Mouse (Mus musculus) MEL (cell line): ENCODE results near the gene Akt1s1. TPM values are rescaled to one million over a fixed set of nuclear protein-coding genes. Genes with fewer than 3 reads are reported as not detected.

Experiments used
- DNase-seq: peaks from one replicate; pipeline ENCODE4 v3.0.0; 2011; ENCODE audit warnings: low read depth, low spot score
- H3K27ac ChIP-seq: 2 replicates; pipeline ENCODE4 v1.5.1; 2012; ENCODE audit warnings: low read depth, mild to moderate bottlenecking, control low read depth, low read length, moderate library complexity; ENCODE audit not compliant: control insufficient read depth
- H3K27me3 ChIP-seq, 2 experiments: fragments of 150-350 bp in 1 of 2; sonication (generic) in 1 of 2; 2 replicates each; pipeline ENCODE4 v1.6.1; 2012; ENCODE audit warnings: low read length in 2 of 2, mild to moderate bottlenecking in 2 of 2, improper control_type of control experiment in 1 of 2, moderate library complexity in 1 of 2; ENCODE audit not compliant: insufficient read depth in 2 of 2, control insufficient read depth in 1 of 2
- H3K36me3 ChIP-seq, 2 experiments: 2 replicates each; pipeline ENCODE4 v1.6.1; 2012 to 2014; ENCODE audit warnings: low read length in 2 of 2, improper control_type of control experiment in 1 of 2, inconsistent platforms in 1 of 2, mild to moderate bottlenecking in 1 of 2; ENCODE audit not compliant: insufficient read depth in 2 of 2, control insufficient read depth in 1 of 2
- H3K4me1 ChIP-seq, 2 experiments: fragments of 150-350 bp in 1 of 2; sonication (generic) in 1 of 2; 2 replicates each; pipeline ENCODE4 v1.6.1; 2012; ENCODE audit warnings: low read length in 2 of 2, improper control_type of control experiment in 1 of 2, mild to moderate bottlenecking in 1 of 2; ENCODE audit not compliant: insufficient read depth in 2 of 2, control insufficient read depth in 1 of 2
- H3K4me3 ChIP-seq, 2 experiments: fragments of 150-350 bp in 1 of 2; sonication (generic) in 1 of 2; 2 replicates each; pipeline ENCODE4 v1.5.1; 2012; ENCODE audit warnings: low read depth in 2 of 2, low read length in 2 of 2, mild to moderate bottlenecking in 2 of 2, moderate library complexity in 2 of 2, control low read depth in 1 of 2, improper control_type of control experiment in 1 of 2; ENCODE audit not compliant: control insufficient read depth in 1 of 2, insufficient read depth in 1 of 2
- H3K79me2 ChIP-seq: 2 replicates; pipeline ENCODE4 v1.6.1; 2012; ENCODE audit warnings: mild to moderate bottlenecking, low read length, moderate library complexity; ENCODE audit not compliant: control insufficient read depth, poor library complexity, insufficient read depth
- H3K9ac ChIP-seq: 2 replicates; pipeline ENCODE4 v1.6.1; 2012; ENCODE audit warnings: low read depth, mild to moderate bottlenecking, control low read depth, low read length, moderate library complexity; ENCODE audit not compliant: control insufficient read depth, poor library complexity, severe bottlenecking
- H3K9me3 ChIP-seq: fragments of 150-350 bp; sonication (generic); replicated peaks from 2 replicates; pipeline ENCODE4 v1.6.1; 2012; ENCODE audit warnings: mild to moderate bottlenecking, low read length, improper control_type of control experiment, moderate library complexity; ENCODE audit not compliant: insufficient read depth
- BHLHE40 ChIP-seq: IDR thresholded peaks from 2 replicates; pipeline ENCODE4 v1.6.1; 2012; ENCODE audit warnings: low read depth, mild to moderate bottlenecking, inconsistent platforms, low read length, improper control_type of control experiment, borderline replicate concordance
- CHD2 ChIP-seq: IDR thresholded peaks from 2 replicates; pipeline ENCODE4 v1.6.1; 2011; ENCODE audit warnings: low read length, improper control_type of control experiment
- CTCF ChIP-seq, 3 experiments: IDR thresholded peaks in 2 of 3; conservative IDR thresholded peaks in 1 of 3; 2 replicates each; pipeline ENCODE4 v1.5.1; 2011 to 2012; ENCODE audit warnings: low read length in 3 of 3, low read depth in 2 of 3, mild to moderate bottlenecking in 2 of 3, improper control_type of control experiment in 1 of 3, inconsistent platforms in 1 of 3, mixed read lengths in 1 of 3, moderate library complexity in 1 of 3; ENCODE audit not compliant: control insufficient read depth in 1 of 3, insufficient read depth in 1 of 3, poor library complexity in 1 of 3, severe bottlenecking in 1 of 3
- E2F4 ChIP-seq: IDR thresholded peaks from 2 replicates; pipeline ENCODE4 v1.6.1; 2011; ENCODE audit warnings: low read depth, low read length, improper control_type of control experiment, borderline replicate concordance
- ELF1 ChIP-seq: IDR thresholded peaks from 2 replicates; pipeline ENCODE4 v1.6.1; 2014; ENCODE audit warnings: low read depth, mild to moderate bottlenecking, inconsistent platforms, low read length, improper control_type of control experiment, moderate library complexity
- EP300 ChIP-seq, 2 experiments: IDR thresholded peaks; 2 replicates each; pipeline ENCODE4 v1.6.1; 2011; ENCODE audit warnings: improper control_type of control experiment in 2 of 2, low read length in 2 of 2, low read depth in 1 of 2, mild to moderate bottlenecking in 1 of 2
- ETS1 ChIP-seq: IDR thresholded peaks from 2 replicates; pipeline ENCODE4 v1.6.1; 2012; ENCODE audit warnings: low read depth, mild to moderate bottlenecking, inconsistent platforms, low read length, improper control_type of control experiment, moderate library complexity
- GABPA ChIP-seq: IDR thresholded peaks from 2 replicates; pipeline ENCODE4 v1.6.1; 2012; ENCODE audit warnings: low read depth, mild to moderate bottlenecking, inconsistent platforms, low read length, improper control_type of control experiment, moderate library complexity
- KAT2A ChIP-seq: conservative IDR thresholded peaks from 2 replicates; pipeline ENCODE4 v1.6.1; 2012; ENCODE audit warnings: low read depth, low read length, improper control_type of control experiment, inconsistent platforms
- MAFK ChIP-seq: IDR thresholded peaks from 2 replicates; pipeline ENCODE4 v1.6.1; 2011; ENCODE audit warnings: low read depth, mild to moderate bottlenecking, low read length, improper control_type of control experiment, borderline replicate concordance
- MAX ChIP-seq: IDR thresholded peaks from 2 replicates; pipeline ENCODE4 v1.6.1; 2011; ENCODE audit warnings: low read length, improper control_type of control experiment
- MXI1 ChIP-seq: IDR thresholded peaks from 2 replicates; pipeline ENCODE4 v1.6.1; 2011; ENCODE audit warnings: mild to moderate bottlenecking, low read depth, low read length, improper control_type of control experiment
- MYB ChIP-seq: IDR thresholded peaks from 2 replicates; pipeline ENCODE4 v1.6.1; 2011; ENCODE audit warnings: mild to moderate bottlenecking, low read depth, low read length, improper control_type of control experiment
- POLR2A ChIP-seq, 2 experiments: IDR thresholded peaks; 2 replicates each; pipeline ENCODE4 v1.6.1; 2011 to 2012; ENCODE audit warnings: low read length in 2 of 2, mild to moderate bottlenecking in 2 of 2, control low read depth in 1 of 2, improper control_type of control experiment in 1 of 2, low read depth in 1 of 2, moderate library complexity in 1 of 2; ENCODE audit not compliant: control insufficient read depth in 1 of 2, insufficient read depth in 1 of 2, poor library complexity in 1 of 2
- RCOR1 ChIP-seq: IDR thresholded peaks from 2 replicates; pipeline ENCODE4 v1.6.1; 2012; ENCODE audit warnings: low read depth, mild to moderate bottlenecking, inconsistent platforms, low read length, improper control_type of control experiment
- SIN3A ChIP-seq: IDR thresholded peaks from 2 replicates; pipeline ENCODE4 v1.6.1; 2012; ENCODE audit warnings: low read length, improper control_type of control experiment, inconsistent platforms
- USF1 ChIP-seq: IDR thresholded peaks from 2 replicates; pipeline ENCODE4 v1.6.1; 2014; ENCODE audit warnings: low read depth, mild to moderate bottlenecking, inconsistent platforms, low read length, improper control_type of control experiment, moderate library complexity
- USF2 ChIP-seq, 2 experiments: IDR thresholded peaks; 2 replicates each; pipeline ENCODE4 v1.6.1; 2011 to 2012; ENCODE audit warnings: improper control_type of control experiment in 2 of 2, low read length in 2 of 2, borderline replicate concordance in 1 of 2, inconsistent platforms in 1 of 2, low read depth in 1 of 2, mild to moderate bottlenecking in 1 of 2; ENCODE audit not compliant: insufficient read depth in 1 of 2
- ZKSCAN1 ChIP-seq: IDR thresholded peaks from 2 replicates; pipeline ENCODE4 v1.6.1; 2012; ENCODE audit warnings: low read depth, mild to moderate bottlenecking, inconsistent platforms, low read length, improper control_type of control experiment, moderate library complexity
- ZMIZ1 ChIP-seq: IDR thresholded peaks from 2 replicates; pipeline ENCODE4 v1.6.1; 2012; ENCODE audit warnings: low read depth, mild to moderate bottlenecking, inconsistent platforms, low read length, improper control_type of control experiment, moderate library complexity
- ZNF384 ChIP-seq: IDR thresholded peaks from 2 replicates; pipeline ENCODE4 v1.6.1; 2012; ENCODE audit warnings: low read depth, mild to moderate bottlenecking, inconsistent platforms, low read length, improper control_type of control experiment
- polyA plus RNA-seq, 2 experiments: library from polyadenylated mRNA; stranded (reverse) in 1 of 2; unstranded in 1 of 2; fragments of >175 nt in 1 of 2; fragments of >200 nt in 1 of 2; gene quantifications; 2 replicates each; pipeline versions ENCODE4 v1.2.1 to v1.2.4; 2012; ENCODE audit warnings: low replicate concordance in 2 of 2, low read depth in 1 of 2; ENCODE audit not compliant: insufficient read length in 2 of 2, insufficient read depth in 1 of 2, missing spikeins in 1 of 2
- total RNA-seq: library from RNA; depleted of rRNA; stranded (reverse); fragments of 300-350 nt; gene quantifications from 2 replicates; pipeline ENCODE4 v1.2.3, GENCODE M21; 2012

Akt1s1 gene
- total and polyA plus RNA-seq, 3 experiments, result 37.3 to 71.8 TPM; not detected in 1

DNA sequence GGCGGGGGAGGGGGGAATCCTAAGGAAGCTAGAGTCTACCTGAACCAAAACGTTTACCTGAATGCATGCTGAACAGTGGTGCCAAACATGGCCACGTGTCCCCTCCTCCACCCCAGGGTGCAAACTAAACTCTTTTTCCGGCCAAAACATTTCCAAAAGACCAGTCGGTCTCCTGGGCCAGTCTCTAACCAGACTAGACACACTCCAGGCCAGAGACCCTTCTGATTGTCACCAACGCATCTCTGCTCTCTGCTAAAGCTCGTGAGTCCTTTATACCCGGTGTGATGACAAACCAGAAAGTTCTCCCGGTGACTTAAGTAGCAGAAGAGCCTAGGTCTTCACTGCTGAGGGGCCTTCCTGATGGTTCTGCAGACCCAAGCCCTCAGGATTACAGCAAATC is 19.0 kb downstream of the Akt1s1 start:
- H3K4me3 ChIP-seq, result no peak overlapping the region
- no peak overlapping the region for H3K9ac ChIP-seq
- peaks cover 3 to 4% of the 10 kb centered on the region in 2 experiments; a peak in 3 of 4 replicates for H3K4me1 ChIP-seq
- no peak for DNase-seq
- TF ChIP-seq ZMIZ1 (no peak), MXI1 (no peak), MAFK (no peak), CHD2 (no peak), EP300 (IDR thresholded peaks at IDR 0.05; ENCODE audit: low read depth in 1 of 2, low read length in 2 of 2) (no peak), KAT2A (no peak), ETS1 (no peak), SIN3A (no peak), CTCF (IDR thresholded peaks at IDR 0.05 in 2 of 3, conservative IDR thresholded peaks at IDR 0.05 in 1 of 3; ENCODE audit: control insufficient read depth in 1 of 3, insufficient read depth in 1 of 3, low read depth in 2 of 3, low read length in 3 of 3, poor library complexity in 1 of 3, severe bottlenecking in 1 of 3) (no peak), USF1 (no peak), RCOR1 (no peak), ZKSCAN1 (no peak), ELF1 (no peak), MYB (no peak), BHLHE40 (no peak), POLR2A (IDR thresholded peaks at IDR 0.05; ENCODE audit: control insufficient read depth in 1 of 2, insufficient read depth in 1 of 2, low read depth in 1 of 2, low read length in 2 of 2, poor library complexity in 1 of 2) (no peak), USF2 (IDR thresholded peaks at IDR 0.05; ENCODE audit: borderline replicate concordance in 1 of 2, insufficient read depth in 1 of 2, low read depth in 1 of 2, low read length in 2 of 2) (no peak), MAX (no peak)
- no peaks in the 10 kb centered on the region for H3K27me3 ChIP-seq
- no peaks in the 10 kb centered on the region for H3K9me3 ChIP-seq
- H3K27ac ChIP-seq, result no peak overlapping the region
- no peaks in the 10 kb centered on the region for H3K36me3 ChIP-seq
- peaks cover 9% of the 10 kb centered on the region for H3K79me2 ChIP-seq

- peaks cover 3 to 4% of the 10 kb centered on the region in 2 experiments; a peak in 3 of 4 replicates for H3K4me1 ChIP-seq
- no peaks in the 10 kb centered on the region for H3K27me3 ChIP-seq
- no peaks in the 10 kb centered on the region for H3K9me3 ChIP-seq
- no peak overlapping the region for H3K27ac ChIP-seq
- no peak for DNase-seq
- H3K9ac ChIP-seq, result peak overlapping the region; percentile 82
- H3K79me2 ChIP-seq, result peaks cover 9% of the 10 kb centered on the region
- H3K36me3 ChIP-seq, result no peaks in the 10 kb centered on the region
- H3K4me3 ChIP-seq, result peak overlapping the region; percentile 64 to 71; a peak in 3 of 4 replicates
- no peak for TF ChIP-seq BHLHE40
- no peak for TF ChIP-seq GABPA
- TF ChIP-seq USF1, result no peak
- no peak for TF ChIP-seq E2F4
- no peak for TF ChIP-seq POLR2A (IDR thresholded peaks at IDR 0.05; ENCODE audit: control insufficient read depth in 1 of 2, insufficient read depth in 1 of 2, low read depth in 1 of 2, low read length in 2 of 2, poor library complexity in 1 of 2)
- no peak for TF ChIP-seq ZNF384
Observed at GRCm38 (mm10) chr7:44868465-44868864, 19.7 kb downstream of the Akt1s1 start.
